Mouse (Mus musculus) c-Kit-positive CD71-positive TER-119-negative erythroid progenitor cells, embryonic 14.5 days (primary cell): ENCODE data around the gene Srf.
"Not testable (repeated sequence)": the region's sequence is repeated elsewhere in the genome, so short reads cannot be mapped to it uniquely, and the experiment has no call there.

Experiments
- DNase-seq: peaks from one replicate; pipeline ENCODE4 v3.0.0-alpha.2; 2013; ENCODE audit warnings: low read depth

Gene Srf

DNA sequence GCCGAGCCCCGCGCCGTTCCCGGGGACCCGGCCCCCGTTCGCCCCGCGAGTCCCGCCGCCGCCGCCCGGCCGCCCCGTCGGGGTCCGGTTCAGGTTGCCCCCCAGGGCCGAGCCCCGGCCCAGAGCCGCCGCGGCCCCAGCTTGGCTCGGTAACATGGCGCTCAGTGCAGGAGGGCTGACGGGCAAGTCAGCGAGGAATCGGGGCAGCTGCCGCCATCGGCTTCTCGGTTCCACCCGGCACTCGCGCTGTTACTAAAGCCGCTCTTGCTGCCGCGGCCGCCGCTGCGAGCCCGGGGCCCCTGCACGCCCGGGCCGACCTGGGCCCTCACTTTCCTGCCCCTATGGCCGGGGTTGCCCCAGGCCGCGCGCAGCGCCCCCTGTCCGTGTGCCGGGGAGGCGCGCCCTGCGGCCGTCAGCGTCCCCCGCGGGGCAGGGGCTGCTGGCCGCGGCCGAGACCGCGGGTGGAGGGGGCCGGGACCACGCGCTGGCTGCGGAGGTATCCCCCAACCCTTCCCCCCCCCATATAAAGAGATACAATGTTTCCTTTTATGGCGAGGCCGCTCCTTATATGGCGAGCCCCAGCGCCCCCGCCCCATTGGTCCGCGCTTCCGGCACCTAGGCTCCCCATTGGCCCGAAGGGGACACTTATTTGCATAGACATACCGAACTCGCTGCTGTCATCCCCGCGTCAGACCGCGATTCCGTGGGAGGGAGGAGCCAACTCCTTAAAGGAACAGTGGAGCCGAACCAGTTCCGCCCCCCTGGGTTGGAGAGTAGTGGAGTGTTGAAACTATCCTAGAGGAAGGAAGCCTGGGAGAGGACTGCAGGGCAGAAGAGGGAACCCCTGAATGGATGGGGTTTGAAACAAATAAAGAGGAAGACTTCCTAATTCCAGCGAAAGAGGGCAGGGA, at the start of gene Srf:
Gene Srf (minus strand): TSS at position 503 of the 911 bp plus-strand sequence.
- peak; percentile 97 for DNase-seq

DNA sequence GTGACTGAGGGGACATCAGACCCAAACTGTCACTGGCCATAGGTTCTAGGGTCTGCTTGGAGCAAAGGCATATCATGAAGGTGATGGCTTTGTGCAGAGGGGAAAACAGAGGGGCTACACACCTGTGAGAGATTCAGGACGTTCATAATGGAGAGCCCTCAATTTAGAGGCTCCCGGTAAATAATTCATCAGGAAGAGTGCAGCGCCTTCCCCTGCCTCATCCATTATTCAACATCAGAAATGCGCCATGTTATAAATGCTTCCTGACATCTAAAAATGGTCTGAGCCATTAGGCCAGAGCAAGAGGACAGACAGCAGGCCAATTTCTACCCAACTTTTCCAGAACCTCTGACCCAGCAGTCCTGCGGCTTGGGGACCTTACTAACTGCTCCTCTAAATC, 49.2 kb upstream of the Srf start:
- DNase-seq: no peak

DNA sequence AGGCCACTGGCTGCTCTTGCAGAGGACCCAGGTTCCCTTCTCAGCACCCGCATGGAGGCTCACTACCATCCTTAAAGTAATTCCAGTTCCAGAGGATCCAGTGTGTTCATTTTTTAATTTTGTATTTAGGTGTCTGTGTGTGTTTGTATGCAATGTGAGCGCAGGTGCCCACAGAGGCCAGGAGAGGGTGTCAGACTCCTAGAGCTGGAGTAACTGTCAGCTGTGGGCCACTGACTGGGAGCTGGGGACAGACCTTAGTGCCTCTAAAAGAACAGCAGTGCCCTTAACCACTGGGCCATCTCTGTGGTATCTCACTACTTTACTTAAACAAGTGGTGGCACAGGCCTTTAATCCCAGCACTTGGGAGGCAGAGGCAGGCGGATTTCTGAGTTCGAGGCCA, 47.3 kb upstream of the Srf start:
- no peak for DNase-seq

DNA sequence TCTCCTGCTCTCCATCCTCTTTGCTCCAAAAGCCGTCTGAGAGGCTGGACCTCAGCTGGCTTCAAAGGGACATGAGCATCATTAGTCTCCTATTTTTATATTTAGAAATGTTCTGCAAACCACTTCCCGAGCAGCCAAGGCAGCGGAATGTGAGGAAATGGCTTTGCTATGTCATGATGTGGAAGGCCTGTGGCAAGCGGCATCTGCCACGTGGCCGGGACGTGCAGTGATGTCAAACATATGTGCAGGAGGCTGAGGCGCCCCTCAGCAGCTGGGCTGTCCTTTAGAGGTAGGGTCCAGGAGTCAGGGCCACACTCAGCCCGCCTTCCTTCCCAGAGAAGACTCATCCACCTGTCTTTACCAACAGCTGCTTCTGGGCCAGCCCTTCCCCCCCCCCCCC, 46.2 kb upstream of the Srf start:
- DNase-seq: no peak

DNA sequence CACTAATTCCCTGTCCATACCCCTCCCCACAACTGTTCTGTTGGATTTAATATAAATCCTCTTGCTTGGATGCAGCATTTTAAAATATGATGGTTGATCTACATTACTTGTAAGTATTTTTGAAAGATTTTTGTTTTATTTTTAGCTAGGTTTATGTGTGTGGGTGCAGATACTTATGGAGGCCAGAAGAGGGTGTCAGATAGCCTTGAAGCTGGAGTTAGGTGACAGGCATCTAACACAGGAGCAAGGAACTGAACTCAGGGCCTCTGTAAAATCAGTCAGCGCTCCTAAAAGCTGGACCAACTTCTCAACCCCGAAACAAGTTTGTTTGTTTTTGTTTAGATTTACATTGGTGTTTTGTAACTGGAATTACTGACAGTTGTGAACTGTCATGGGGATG, 44.6 kb upstream of the Srf start:
- no peak for DNase-seq

DNA sequence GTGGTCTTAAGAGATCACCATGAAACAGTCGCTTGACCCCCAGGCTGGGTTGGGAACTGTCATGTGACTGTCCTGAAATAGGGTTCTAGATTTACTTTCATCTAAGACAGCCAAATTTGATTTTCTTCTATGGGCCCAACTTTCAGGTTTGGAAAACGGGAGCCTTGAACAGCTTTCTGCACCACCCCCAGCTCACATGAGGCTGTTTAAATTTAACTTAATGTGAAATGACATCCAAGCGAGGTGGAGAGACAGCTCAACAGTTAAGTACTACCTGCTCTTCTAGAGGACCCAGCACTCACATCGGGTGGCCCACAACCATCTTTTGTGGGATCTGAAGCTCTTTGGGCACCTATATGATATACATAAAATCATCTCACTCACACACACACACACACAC, 43.0 kb upstream of the Srf start:
- DNase-seq: no peak

DNA sequence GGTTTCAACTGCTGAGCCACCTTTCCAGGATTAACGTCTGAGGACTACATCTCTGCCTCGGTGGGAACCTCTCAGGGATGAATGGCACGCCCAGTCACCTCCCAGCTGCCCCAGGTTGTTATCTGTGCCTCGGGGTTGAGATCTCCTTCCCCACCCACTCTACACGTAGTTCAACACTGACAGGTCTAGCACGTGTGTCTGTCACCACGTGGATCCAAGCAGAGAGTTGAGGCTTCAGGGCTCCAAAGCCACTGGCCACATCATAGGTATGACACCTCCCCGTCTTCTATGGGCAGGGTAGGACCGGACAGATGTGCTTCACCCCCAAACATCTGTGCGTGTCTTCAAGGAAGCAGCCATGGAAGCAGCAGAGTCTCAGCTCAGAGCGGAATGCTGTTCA, 42.0 kb upstream of the Srf start:
- no peak for DNase-seq

DNA sequence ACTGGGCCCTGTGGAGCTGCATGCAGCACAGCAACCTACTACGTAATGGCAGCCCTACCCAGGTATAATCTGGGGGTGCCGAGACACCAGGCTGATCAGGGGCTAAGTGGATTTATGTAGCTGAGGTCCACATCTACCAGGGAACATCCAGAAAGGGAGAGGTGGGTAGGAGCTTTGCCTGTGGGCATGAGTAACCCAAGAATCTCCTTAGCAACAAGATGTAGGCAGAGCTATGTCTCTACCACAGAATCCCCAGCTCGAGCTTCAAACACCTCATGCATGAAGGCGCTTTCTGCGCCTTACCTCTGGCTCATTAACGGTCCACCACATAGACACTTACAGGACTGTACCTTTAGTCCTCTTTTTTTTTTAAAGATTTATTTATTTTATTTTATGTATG, 39.4 kb upstream of the Srf start:
- no peak for DNase-seq

DNA sequence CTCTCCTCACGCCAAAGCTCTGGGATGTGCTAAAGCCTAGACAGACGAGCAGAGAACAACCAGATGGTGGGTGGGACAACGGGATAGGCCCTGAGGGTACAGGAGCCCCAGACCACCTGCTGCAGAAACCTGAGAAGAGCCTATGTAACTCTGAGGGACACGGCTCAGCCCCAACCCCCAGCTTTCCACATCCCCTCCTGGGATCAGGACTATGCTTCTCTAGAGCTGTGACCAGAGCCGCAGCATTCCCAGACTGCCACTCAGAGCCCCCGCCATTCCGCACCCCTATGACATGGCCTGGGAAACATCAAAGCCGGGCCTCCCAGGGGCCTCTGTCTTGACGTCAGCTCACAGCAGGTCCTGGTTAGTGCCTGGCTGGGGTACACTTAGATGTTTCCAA, 38.6 kb upstream of the Srf start:
- no peak for DNase-seq

DNA sequence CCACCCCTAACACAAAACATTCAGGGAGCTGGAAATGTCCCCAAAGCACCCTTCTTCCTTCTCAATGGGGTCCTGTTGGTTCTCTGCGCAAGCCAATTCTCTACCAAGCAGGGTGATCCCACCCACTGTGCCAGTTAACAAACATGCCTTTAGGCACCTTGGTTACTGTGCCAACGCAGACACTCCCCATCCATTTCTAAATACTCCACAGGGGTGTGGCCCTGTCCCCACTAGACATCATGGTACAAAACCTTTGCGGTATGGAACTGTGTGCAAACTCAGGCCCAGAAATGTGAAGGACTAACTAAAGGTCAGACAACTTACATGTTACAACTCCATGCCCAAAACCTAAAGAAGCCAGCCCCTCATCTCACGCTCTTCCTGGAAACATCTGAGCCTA, 37.1 kb upstream of the Srf start:
- DNase-seq: no peak

DNA sequence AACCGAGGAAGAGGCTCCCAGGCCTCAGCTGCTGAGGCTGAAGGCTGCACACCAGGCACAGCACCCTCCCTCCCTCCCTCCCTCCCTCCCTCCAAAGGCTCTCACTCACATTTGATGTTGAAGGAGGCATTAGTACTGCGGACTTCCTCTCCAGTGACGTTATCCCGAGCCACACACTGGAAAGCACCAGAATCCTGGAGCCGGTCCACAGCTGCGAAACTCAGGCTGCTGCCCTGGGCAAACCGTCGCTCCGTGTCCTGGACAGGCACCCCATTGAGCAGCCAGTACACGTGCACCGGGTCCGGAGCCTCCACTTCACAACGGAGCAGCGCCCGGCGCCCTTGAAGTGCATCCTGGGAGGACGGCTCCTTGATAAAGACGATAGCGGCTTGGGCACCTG, 35.4 kb upstream of the Srf start:
- no peak for DNase-seq

DNA sequence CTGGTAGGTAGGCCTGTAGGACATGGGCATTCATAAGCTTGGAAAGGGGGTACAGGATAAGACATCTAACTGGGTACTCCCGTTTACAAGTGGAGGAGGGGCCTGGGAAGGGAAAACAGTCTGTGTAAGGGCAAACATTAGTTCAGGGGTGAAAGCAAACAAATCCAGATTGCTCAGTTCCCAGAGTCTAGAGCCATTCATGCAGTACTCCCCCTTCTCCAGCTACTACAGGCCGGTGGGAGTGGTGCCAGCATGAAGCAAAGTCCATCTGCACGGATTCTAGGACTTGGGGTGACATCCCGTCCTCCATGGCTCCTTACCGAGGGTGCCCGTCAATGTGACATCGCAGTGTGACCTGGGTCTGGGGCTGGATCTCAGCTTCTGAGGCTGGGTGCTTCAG, 34.5 kb upstream of the Srf start:
- no peak for DNase-seq

DNA sequence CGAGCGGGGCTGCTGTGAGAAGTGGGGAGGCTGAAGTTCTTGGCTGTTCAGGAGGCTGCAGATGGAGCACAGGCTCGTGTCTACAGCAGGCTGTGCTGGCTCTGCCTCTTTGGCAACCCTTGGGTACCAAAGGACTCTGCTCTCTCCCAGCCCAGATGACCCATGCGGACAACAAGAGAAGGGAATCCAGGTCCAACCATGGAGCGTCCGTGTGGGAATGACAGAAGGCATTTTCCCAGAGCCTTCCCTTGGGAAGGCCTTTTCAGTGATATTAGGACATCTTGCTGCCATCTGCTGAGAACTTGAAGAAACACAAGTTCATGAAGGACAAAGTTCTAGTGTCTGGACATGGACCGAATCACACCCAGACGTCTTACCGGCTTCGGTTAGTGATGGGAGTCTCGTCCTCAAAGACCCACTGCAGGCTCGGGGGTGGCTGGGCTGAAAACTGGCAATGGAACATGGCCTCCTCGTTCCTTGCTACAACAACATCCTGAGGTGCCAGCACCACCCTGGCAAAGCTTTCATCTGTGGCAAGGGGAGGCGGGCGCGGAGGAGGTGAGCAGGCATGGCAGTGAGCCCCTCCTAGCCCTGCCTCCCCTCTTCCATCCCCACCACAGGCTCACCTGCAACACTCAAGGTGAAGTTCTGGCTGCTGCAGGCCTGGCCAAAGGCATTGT, 33.8 kb upstream of the Srf start:
- no peak for DNase-seq

DNA sequence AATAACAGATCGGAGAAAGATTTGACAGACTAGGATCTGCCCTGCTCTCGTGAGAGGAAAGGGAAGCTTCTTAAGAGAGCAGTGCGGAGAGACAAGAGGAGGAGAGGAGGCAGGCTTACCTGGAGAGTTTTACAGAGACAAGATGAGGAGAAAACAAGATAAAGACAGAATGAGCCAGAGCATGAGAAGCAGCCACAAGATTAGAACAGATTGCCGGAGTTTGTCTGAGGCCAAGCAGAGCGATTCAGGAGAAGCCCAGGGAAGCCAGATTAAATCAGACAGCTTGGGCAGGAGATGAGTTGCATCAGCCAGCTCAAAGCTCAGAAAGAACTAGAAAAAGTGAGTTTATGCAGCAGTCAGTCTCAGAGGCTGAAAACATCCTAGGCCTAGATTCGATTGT, 32.9 kb upstream of the Srf start:
- DNase-seq: no peak

DNA sequence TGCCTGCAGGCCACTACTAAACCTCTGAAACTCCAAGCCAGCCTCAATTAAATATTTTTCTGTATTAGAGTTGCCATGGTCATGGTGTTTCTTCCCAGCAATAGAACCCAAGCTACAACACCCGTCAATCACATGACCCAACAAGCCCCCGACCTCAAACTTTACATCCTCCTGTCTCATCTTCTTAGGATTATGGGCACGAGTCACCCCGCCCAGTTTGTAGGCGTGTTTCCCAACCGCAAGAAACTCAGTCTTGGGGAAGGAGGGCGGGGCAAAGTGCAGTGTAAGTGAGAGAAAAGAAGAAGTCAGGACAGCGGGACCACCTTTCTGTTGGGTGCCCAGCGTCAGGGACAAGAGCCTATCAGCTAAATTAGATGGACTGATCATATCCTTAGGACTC, 32.2 kb upstream of the Srf start:
- peak; percentile 28 for DNase-seq

DNA sequence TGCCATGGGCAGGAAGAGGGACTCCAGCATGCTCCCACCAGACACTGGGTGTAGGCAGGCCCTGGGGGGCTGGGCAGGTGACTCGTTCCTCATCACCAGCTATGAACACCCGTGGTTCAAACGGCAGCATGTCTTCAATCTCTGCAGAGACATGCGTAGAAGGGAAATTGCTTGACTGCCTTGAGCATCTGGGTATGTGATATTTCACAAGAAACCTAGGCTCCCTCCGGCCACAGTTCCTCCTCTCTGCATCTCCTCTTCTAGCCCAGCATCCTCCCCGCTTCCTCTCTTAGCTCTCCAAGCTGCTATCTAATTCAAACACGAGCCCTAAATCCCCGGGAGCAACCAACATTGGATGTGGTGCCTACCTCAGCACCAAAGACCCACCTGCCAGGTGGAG, 30.4 kb upstream of the Srf start:
- DNase-seq: no peak

DNA sequence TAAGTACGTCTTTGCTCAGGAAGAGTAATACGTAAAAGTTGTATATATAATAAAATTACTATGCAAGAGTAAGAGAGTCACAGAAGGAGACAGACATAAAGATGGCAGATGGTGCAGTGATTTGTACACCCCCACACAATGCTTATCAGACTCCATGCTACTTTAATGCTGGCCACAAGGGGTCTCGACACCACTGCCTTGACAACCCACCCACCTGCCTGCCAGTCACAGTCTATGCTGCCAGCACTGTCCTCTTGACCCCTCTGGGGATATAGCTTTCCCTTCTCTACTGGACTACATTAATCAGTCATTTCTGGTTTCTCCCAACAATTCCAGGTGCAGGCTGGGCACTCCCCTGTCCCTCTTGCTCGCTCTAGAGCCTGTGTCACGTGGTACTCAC, 22.7 kb upstream of the Srf start:
- DNase-seq: no peak

DNA sequence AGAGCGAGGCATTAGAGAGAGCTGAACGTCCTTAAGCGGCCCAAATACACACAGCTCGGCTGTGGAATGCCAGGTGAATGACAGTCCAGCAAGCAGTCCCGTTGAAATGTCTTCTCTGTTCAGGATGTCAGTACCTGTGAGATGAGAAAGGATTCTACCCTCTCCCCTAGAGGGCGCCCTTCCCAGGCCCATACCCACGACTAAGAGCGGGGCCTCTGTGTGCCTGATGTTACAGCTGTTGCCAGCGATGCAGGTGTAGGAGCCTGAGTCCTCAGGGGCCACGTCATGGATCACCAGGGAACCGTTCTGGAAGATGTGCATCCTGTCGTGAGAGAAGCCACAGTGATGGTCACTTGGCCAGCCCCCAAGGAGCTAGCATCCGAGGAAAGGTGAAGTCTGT, 20.1 kb upstream of the Srf start:
- no peak for DNase-seq

DNA sequence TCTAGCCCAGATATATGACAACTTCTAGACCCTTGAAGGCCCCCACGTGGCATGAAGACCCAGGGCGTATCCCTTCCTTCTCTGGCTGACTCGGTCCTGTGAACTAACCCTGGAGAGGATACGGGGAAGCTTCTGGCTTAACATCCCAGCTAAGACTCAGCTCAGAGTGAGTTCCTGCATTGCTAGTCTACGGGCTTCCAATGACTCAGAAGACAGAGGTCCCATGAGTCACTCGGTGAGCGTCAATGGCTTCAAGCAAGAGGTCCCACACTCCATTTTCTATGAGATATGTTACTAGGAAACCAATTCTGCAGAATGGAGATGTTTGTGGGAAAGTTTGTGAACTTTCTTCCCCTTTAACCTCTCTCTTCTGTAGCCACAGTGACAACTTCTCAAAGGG, 18.6 kb upstream of the Srf start:
- no peak for DNase-seq

DNA sequence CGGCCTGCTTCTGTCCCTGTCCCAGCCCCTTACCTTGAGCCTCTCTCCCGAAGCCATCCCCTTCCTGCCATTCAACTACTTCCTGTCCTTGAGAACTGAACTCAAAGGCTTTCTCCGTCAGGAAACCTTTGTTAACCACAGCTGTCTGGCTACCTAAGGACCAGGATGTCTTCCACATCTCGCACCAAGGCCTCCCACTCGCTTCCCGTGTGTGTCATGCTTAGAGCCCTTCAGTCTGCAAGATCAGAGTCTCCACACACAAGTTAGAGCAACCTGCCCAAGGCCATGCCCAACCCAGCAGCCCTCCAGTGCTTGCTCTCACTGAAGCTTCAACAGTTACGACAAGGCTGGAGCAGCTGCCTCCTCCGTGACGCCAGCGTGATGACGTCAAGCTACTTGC, 15.0 kb upstream of the Srf start:
- DNase-seq: no peak

DNA sequence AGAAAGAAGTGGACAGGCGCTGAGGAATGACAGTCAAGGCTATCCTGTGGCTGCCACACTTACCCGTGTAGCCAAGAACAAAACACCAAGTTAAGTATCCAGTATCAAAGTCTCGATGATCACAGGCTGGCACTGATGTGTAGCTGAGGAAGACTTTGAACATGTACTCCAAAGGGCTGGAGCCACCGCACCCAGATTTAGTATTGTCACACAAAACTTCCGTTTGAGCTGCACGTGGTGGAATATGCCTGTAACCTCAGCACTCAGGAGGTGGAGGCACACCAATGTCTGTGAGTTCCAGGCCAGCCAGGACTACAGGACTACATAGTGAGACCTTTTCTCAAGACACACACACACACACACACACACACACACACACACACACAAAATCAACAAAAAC, 3.2 kb upstream of the Srf start:
- DNase-seq: no peak

DNA sequence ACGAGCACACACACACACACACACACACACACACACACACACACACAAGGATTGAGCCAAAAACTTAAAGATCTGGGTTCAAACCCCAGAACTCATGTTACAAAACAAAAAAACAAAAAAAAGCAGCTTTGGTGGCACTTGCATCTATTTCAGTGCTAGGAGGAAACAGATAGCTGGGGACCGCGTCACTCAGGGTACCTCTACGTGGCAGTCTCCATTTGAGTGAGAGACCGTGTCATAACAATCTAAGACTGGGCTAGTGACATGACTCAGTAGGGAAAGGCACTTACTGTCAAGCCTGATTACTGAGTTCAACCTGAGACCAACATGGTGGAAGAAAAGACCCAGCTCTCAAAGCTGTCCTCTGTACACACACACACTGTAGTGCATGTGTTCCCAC, 2.2 kb upstream of the Srf start:
- no peak for DNase-seq

DNA sequence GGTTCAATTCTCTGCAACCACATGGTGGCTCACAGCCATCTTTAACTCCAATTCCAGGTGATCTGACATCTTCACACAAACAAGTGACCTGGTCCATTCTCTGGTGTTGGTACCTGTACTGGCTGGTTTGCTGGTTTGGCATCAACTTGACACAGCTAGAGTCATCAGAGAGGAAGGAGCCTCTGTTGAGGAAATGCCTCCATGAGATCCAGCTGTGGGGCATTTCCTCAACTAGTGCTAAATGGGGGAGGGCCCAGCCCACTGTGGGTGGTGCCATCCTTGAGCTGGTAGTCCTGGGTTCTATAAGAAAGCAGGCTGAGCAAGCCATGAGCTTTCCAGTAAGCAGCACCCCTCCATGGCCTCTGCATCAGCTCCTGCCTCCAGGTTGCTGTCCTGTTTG, 1.3 kb upstream of the Srf start:
- not testable (repeated sequence) for DNase-seq

DNA sequence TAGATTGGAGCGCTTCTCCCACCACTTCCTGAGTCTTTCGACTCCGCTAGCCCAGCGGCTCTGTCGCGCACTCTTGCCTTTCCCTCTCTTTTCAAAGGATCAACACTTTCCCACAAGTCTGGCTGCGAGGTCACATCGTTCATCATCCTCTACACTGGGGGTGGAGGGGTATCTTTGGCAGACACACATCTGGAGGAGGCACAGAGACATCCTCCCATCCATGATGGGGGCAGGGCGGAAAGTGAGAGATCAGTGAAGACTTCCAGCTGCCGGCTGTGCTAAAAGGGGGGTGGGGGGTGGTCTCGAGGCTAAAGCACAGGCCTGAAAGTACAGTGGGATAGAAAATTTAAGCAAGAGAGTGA, 590 bp upstream of the Srf start:
- DNase-seq: no peak
